Mouse (Mus musculus): ENCODE results near the gene Frmd4a.

DNA sequence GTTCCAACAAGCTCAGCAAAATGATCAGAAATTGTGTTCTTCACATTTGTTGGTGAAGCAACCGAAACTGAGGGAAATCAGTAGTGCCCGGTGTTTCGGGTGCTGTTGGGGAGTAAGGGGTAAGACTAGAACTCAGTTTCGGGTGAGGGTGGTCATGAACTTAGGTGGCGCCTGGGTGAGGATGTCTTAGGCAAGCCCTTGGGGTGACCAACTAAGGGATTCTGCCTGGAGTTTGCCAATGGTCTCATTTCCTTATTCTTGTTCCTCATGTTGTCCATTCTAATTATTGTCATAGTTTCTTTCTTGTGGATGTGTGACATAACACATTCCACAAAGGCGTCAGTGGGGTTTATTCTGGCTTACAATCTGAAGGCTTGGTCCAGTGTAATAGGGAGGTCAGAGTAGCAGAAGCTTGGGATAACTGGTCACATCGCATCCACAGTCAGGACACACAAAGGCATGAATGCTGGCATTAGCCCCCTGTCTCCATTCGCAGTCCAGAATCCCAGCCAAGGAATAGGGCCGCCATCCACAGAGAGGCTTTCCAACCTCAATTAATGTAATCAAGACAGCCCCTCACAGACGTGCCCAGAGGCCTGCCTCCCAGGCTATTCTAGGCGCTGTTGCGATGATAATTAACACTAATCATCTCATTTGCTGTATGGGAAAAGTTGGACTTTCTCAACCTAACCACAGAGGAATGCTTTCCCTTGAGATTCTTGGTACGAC, 490.5 kb downstream of the Frmd4a start:
- TF ChIP-seq CTCF (IDR thresholded peaks at IDR 0.05; ENCODE audit: low read depth) (no peak), EP300 (IDR thresholded peaks at IDR 0.05; ENCODE audit: low read depth) (no peak)

Measured in heart, postnatal 0 days (tissue).